ENCODE assay signal across 15 mouse cellular contexts in the genomic region with DNA sequence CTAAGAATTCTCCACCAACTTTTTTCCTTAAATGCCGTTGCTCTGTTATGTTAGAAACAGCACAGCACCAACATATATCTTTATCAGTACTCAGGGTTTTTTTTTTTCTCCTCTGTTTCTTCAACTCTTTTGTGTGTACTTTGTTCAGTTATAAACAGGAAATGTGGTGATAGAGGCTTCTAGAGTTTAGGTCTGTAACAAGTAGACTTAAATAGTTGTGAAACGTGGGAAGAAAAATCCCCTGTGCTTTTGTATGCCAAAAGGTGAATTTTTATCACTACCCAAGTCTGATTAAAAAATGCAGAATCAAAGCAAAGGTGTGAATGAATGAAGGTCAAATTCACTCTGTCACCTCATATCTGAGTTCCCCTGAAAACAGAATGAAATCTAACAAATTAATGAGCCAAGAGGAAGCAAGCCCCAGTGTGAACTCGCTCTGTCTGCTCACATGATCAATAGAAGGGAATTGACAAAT. TPM values are rescaled to one million over a fixed set of nuclear protein-coding genes. Genes with fewer than 3 reads are reported as not detected.
"Had no signal": no experiment of that assay in that cellular context is flagged by ENCODE, and none has a peak within 500 bp of the region (broad histone marks: within the 10 kb centered on the region; RNA-seq: fewer than 3 reads in every experiment).

Gene Trat1 (minus strand): TSS at position 51 of the 475 bp plus-strand sequence.

- ATAC-seq: lung, postnatal 0 days; midbrain, embryonic 13.5 days had no signal

- H3K36me3 ChIP-seq: limb, embryonic 10.5 days; liver, embryonic 15.5 days; midbrain, embryonic 13.5 days; neural tube, embryonic 15.5 days; stomach, embryonic 15.5 days had no signal

- DNase-seq: kidney, adult 11 months; kidney, postnatal 10 days; lung, adult 2 months; lung, postnatal 36 days had no signal

- H3K27me3 ChIP-seq: liver, embryonic 15.5 days; midbrain, embryonic 13.5 days; neural tube, embryonic 15.5 days; stomach, embryonic 15.5 days had no signal

- H3K4me1 ChIP-seq: limb, embryonic 10.5 days; liver, embryonic 15.5 days; midbrain, embryonic 13.5 days; neural tube, embryonic 15.5 days; stomach, embryonic 15.5 days had no signal

- H3K4me3 ChIP-seq: left cerebral cortex, adult 2 months; limb, embryonic 10.5 days; liver, embryonic 15.5 days; midbrain, embryonic 13.5 days; neural tube, embryonic 15.5 days; stomach, embryonic 15.5 days had no signal

- H3K27ac ChIP-seq: left cerebral cortex, adult 2 months; limb, embryonic 10.5 days; liver, embryonic 15.5 days; midbrain, embryonic 13.5 days; neural tube, embryonic 15.5 days; stomach, embryonic 15.5 days had no signal

RNA-seq across cellular contexts. Expression of gene Trat1, which starts in this region (rescaled TPM):
- polyA plus RNA-seq: kidney, embryonic 14.5 days; limb, embryonic 10.5 days; liver, embryonic 11.5 days; liver, embryonic 15.5 days; midbrain, postnatal 0 days; neural tube, embryonic 11.5 days had no signal
